Mouse (Mus musculus) MEL (cell line): ENCODE measurements around the gene Acvrl1. TPM values are rescaled to one million over a fixed set of nuclear protein-coding genes. Genes with fewer than 3 reads are reported as not detected.

Experiments
- DNase-seq: peaks from one replicate; pipeline ENCODE4 v3.0.0; 2011; ENCODE audit warnings: low read depth, low spot score
- H3K27ac ChIP-seq: 2 replicates; pipeline ENCODE4 v1.5.1; 2012; ENCODE audit warnings: low read depth, mild to moderate bottlenecking, control low read depth, low read length, moderate library complexity; ENCODE audit not compliant: control insufficient read depth
- H3K27me3 ChIP-seq, 2 experiments: fragments of 150-350 bp in 1 of 2; sonication (generic) in 1 of 2; 2 replicates each; pipeline ENCODE4 v1.6.1; 2012; ENCODE audit warnings: low read length in 2 of 2, mild to moderate bottlenecking in 2 of 2, improper control_type of control experiment in 1 of 2, moderate library complexity in 1 of 2; ENCODE audit not compliant: insufficient read depth in 2 of 2, control insufficient read depth in 1 of 2
- H3K36me3 ChIP-seq, 2 experiments: 2 replicates each; pipeline ENCODE4 v1.6.1; 2012 to 2014; ENCODE audit warnings: low read length in 2 of 2, improper control_type of control experiment in 1 of 2, inconsistent platforms in 1 of 2, mild to moderate bottlenecking in 1 of 2; ENCODE audit not compliant: insufficient read depth in 2 of 2, control insufficient read depth in 1 of 2
- H3K4me1 ChIP-seq, 2 experiments: fragments of 150-350 bp in 1 of 2; sonication (generic) in 1 of 2; 2 replicates each; pipeline ENCODE4 v1.6.1; 2012; ENCODE audit warnings: low read length in 2 of 2, improper control_type of control experiment in 1 of 2, mild to moderate bottlenecking in 1 of 2; ENCODE audit not compliant: insufficient read depth in 2 of 2, control insufficient read depth in 1 of 2
- H3K4me3 ChIP-seq, 2 experiments: fragments of 150-350 bp in 1 of 2; sonication (generic) in 1 of 2; 2 replicates each; pipeline ENCODE4 v1.5.1; 2012; ENCODE audit warnings: low read depth in 2 of 2, low read length in 2 of 2, mild to moderate bottlenecking in 2 of 2, moderate library complexity in 2 of 2, control low read depth in 1 of 2, improper control_type of control experiment in 1 of 2; ENCODE audit not compliant: control insufficient read depth in 1 of 2, insufficient read depth in 1 of 2
- H3K79me2 ChIP-seq: 2 replicates; pipeline ENCODE4 v1.6.1; 2012; ENCODE audit warnings: mild to moderate bottlenecking, low read length, moderate library complexity; ENCODE audit not compliant: control insufficient read depth, poor library complexity, insufficient read depth
- H3K9ac ChIP-seq: 2 replicates; pipeline ENCODE4 v1.6.1; 2012; ENCODE audit warnings: low read depth, mild to moderate bottlenecking, control low read depth, low read length, moderate library complexity; ENCODE audit not compliant: control insufficient read depth, poor library complexity, severe bottlenecking
- H3K9me3 ChIP-seq: fragments of 150-350 bp; sonication (generic); replicated peaks from 2 replicates; pipeline ENCODE4 v1.6.1; 2012; ENCODE audit warnings: mild to moderate bottlenecking, low read length, improper control_type of control experiment, moderate library complexity; ENCODE audit not compliant: insufficient read depth
- BHLHE40 ChIP-seq: IDR thresholded peaks from 2 replicates; pipeline ENCODE4 v1.6.1; 2012; ENCODE audit warnings: low read depth, mild to moderate bottlenecking, inconsistent platforms, low read length, improper control_type of control experiment, borderline replicate concordance
- CTCF ChIP-seq, 3 experiments: IDR thresholded peaks in 2 of 3; conservative IDR thresholded peaks in 1 of 3; 2 replicates each; pipeline ENCODE4 v1.5.1; 2011 to 2012; ENCODE audit warnings: low read length in 3 of 3, low read depth in 2 of 3, mild to moderate bottlenecking in 2 of 3, improper control_type of control experiment in 1 of 3, inconsistent platforms in 1 of 3, mixed read lengths in 1 of 3, moderate library complexity in 1 of 3; ENCODE audit not compliant: control insufficient read depth in 1 of 3, insufficient read depth in 1 of 3, poor library complexity in 1 of 3, severe bottlenecking in 1 of 3
- E2F4 ChIP-seq: IDR thresholded peaks from 2 replicates; pipeline ENCODE4 v1.6.1; 2011; ENCODE audit warnings: low read depth, low read length, improper control_type of control experiment, borderline replicate concordance
- ETS1 ChIP-seq: IDR thresholded peaks from 2 replicates; pipeline ENCODE4 v1.6.1; 2012; ENCODE audit warnings: low read depth, mild to moderate bottlenecking, inconsistent platforms, low read length, improper control_type of control experiment, moderate library complexity
- HCFC1 ChIP-seq: IDR thresholded peaks from 2 replicates; pipeline ENCODE4 v1.6.1; 2012; ENCODE audit warnings: low read depth, mild to moderate bottlenecking, inconsistent platforms, low read length, improper control_type of control experiment, moderate library complexity
- JUND ChIP-seq: IDR thresholded peaks from 2 replicates; pipeline ENCODE4 v1.6.1; 2011; ENCODE audit warnings: low read depth, mild to moderate bottlenecking, improper control_type of control experiment, low read length
- MAFK ChIP-seq: IDR thresholded peaks from 2 replicates; pipeline ENCODE4 v1.6.1; 2011; ENCODE audit warnings: low read depth, mild to moderate bottlenecking, low read length, improper control_type of control experiment, borderline replicate concordance
- MAX ChIP-seq: IDR thresholded peaks from 2 replicates; pipeline ENCODE4 v1.6.1; 2011; ENCODE audit warnings: low read length, improper control_type of control experiment
- MEF2A ChIP-seq: IDR thresholded peaks from 2 replicates; pipeline ENCODE4 v1.6.1; 2014; ENCODE audit warnings: low read depth, mild to moderate bottlenecking, inconsistent platforms, low read length, improper control_type of control experiment; ENCODE audit not compliant: poor library complexity, insufficient replicate concordance, severe bottlenecking; ENCODE audit errors: extremely low read depth
- MXI1 ChIP-seq: IDR thresholded peaks from 2 replicates; pipeline ENCODE4 v1.6.1; 2011; ENCODE audit warnings: mild to moderate bottlenecking, low read depth, low read length, improper control_type of control experiment
- MYB ChIP-seq: IDR thresholded peaks from 2 replicates; pipeline ENCODE4 v1.6.1; 2011; ENCODE audit warnings: mild to moderate bottlenecking, low read depth, low read length, improper control_type of control experiment
- POLR2A ChIP-seq, 2 experiments: IDR thresholded peaks; 2 replicates each; pipeline ENCODE4 v1.6.1; 2011 to 2012; ENCODE audit warnings: low read length in 2 of 2, mild to moderate bottlenecking in 2 of 2, control low read depth in 1 of 2, improper control_type of control experiment in 1 of 2, low read depth in 1 of 2, moderate library complexity in 1 of 2; ENCODE audit not compliant: control insufficient read depth in 1 of 2, insufficient read depth in 1 of 2, poor library complexity in 1 of 2
- POLR2AphosphoS2 ChIP-seq: IDR thresholded peaks from 2 replicates; pipeline ENCODE4 v1.6.1; 2011; ENCODE audit warnings: low read length, improper control_type of control experiment
- POLR2AphosphoS5 ChIP-seq: IDR thresholded peaks from 2 replicates; pipeline ENCODE4 v1.6.1; 2012; ENCODE audit warnings: low read depth, borderline replicate concordance, mild to moderate bottlenecking, inconsistent platforms, low read length, moderate library complexity, mixed read lengths
- RAD21 ChIP-seq: IDR thresholded peaks from 2 replicates; pipeline ENCODE4 v1.6.1; 2011; ENCODE audit warnings: mild to moderate bottlenecking, low read depth, low read length, improper control_type of control experiment
- SMC3 ChIP-seq: IDR thresholded peaks from 2 replicates; pipeline ENCODE4 v1.6.1; 2011; ENCODE audit warnings: low read depth, low read length, improper control_type of control experiment
- TBP ChIP-seq: IDR thresholded peaks from 2 replicates; pipeline ENCODE4 v1.8.0; 2011; ENCODE audit warnings: low read depth, low read length, improper control_type of control experiment
- TCF12 ChIP-seq: IDR thresholded peaks from 2 replicates; pipeline ENCODE4 v1.6.1; 2014; ENCODE audit warnings: low read depth, mild to moderate bottlenecking, inconsistent platforms, low read length, improper control_type of control experiment, moderate library complexity
- USF1 ChIP-seq: IDR thresholded peaks from 2 replicates; pipeline ENCODE4 v1.6.1; 2014; ENCODE audit warnings: low read depth, mild to moderate bottlenecking, inconsistent platforms, low read length, improper control_type of control experiment, moderate library complexity
- ZC3H11A ChIP-seq: IDR thresholded peaks from 2 replicates; pipeline ENCODE4 v1.6.1; 2012; ENCODE audit warnings: low read depth, mild to moderate bottlenecking, inconsistent platforms, low read length, improper control_type of control experiment
- polyA plus RNA-seq, 2 experiments: library from polyadenylated mRNA; stranded (reverse) in 1 of 2; unstranded in 1 of 2; fragments of >175 nt in 1 of 2; fragments of >200 nt in 1 of 2; gene quantifications; 2 replicates each; pipeline versions ENCODE4 v1.2.1 to v1.2.4; 2012; ENCODE audit warnings: low replicate concordance in 2 of 2, low read depth in 1 of 2; ENCODE audit not compliant: insufficient read length in 2 of 2, insufficient read depth in 1 of 2, missing spikeins in 1 of 2
- total RNA-seq: library from RNA; depleted of rRNA; stranded (reverse); fragments of 300-350 nt; gene quantifications from 2 replicates; pipeline ENCODE4 v1.2.3, GENCODE M21; 2012; rRNA removed

The Acvrl1 gene
- total RNA-seq (0.08 TPM in 1 of 2 replicates, not detected in the other), polyA plus RNA-seq (under 1 TPM in 1 of 2 experiments, not detected in 1; 0.18 TPM)

- H3K4me1 ChIP-seq: no peaks in the 10 kb centered on the region
- no peaks in the 10 kb centered on the region for H3K36me3 ChIP-seq
- H3K4me3 ChIP-seq: no peak within 1 kb of the TSS
- no peak within 1 kb of the TSS for H3K9ac ChIP-seq
- no peaks in the 10 kb centered on the region for H3K9me3 ChIP-seq
- DNase-seq: no peak
- no peak for TF ChIP-seq MAX
- H3K27ac ChIP-seq: no peak within 1 kb of the TSS
- H3K79me2 ChIP-seq: no peaks in the 10 kb centered on the region
- peaks cover 9 to 14% of the 10 kb centered on the region in 2 experiments for H3K27me3 ChIP-seq
Measured at GRCm38 (mm10) chr15:101128181-101129089, at the start of gene Acvrl1. Gene Acvrl1, plus strand, starts transcription at chr15:101128522.

GRCm38 (mm10) chr15:101078731-101079156, 49.6 kb upstream of the Acvrl1 start:
- H3K4me3 ChIP-seq: no peak overlapping the region

GRCm38 (mm10) chr15:101080031-101080520, 48.2 kb upstream of the Acvrl1 start:
- Histone ChIP-seq H3K4me1 (no peaks in the 10 kb centered on the region), H3K27ac (no peak overlapping the region), H3K9ac (no peak overlapping the region), H3K4me3 (no peak overlapping the region), H3K79me2 (no peaks in the 10 kb centered on the region), H3K36me3 (no peaks in the 10 kb centered on the region), H3K9me3 (no peaks in the 10 kb centered on the region), H3K27me3 (peaks cover 1 to 2% of the 10 kb centered on the region in 2 experiments; a peak in 2 of 4 replicates)
- TF ChIP-seq HCFC1 (no peak), CTCF (IDR thresholded peaks at IDR 0.05 in 2 of 3, conservative IDR thresholded peaks at IDR 0.05 in 1 of 3; ENCODE audit: control insufficient read depth in 1 of 3, insufficient read depth in 1 of 3, low read depth in 2 of 3, low read length in 3 of 3, poor library complexity in 1 of 3, severe bottlenecking in 1 of 3) (no peak), MAFK (no peak), BHLHE40 (no peak), ZC3H11A (no peak), POLR2AphosphoS2 (no peak), POLR2A (IDR thresholded peaks at IDR 0.05; ENCODE audit: control insufficient read depth in 1 of 2, insufficient read depth in 1 of 2, low read depth in 1 of 2, low read length in 2 of 2, poor library complexity in 1 of 2) (no peak), TBP (no peak), JUND (no peak)
- DNase-seq: no peak

More at GRCm38 (mm10) chr15:101078731-101079156, 49.6 kb upstream of the Acvrl1 start:
- Histone ChIP-seq H3K9me3 (no peaks in the 10 kb centered on the region), H3K79me2 (no peaks in the 10 kb centered on the region), H3K4me1 (no peaks in the 10 kb centered on the region), H3K27me3 (peaks cover 2 to 5% of the 10 kb centered on the region in 2 experiments; a peak in 3 of 4 replicates), H3K36me3 (no peaks in the 10 kb centered on the region), H3K9ac (no peak overlapping the region), H3K27ac (no peak overlapping the region)
- TF ChIP-seq MXI1 (no peak), MAX (no peak), MEF2A (no peak), USF1 (no peak), E2F4 (no peak), ETS1 (no peak), TCF12 (no peak), RAD21 (no peak), SMC3 (no peak), ZC3H11A (no peak), CTCF (IDR thresholded peaks at IDR 0.05 in 2 of 3, conservative IDR thresholded peaks at IDR 0.05 in 1 of 3; ENCODE audit: control insufficient read depth in 1 of 3, insufficient read depth in 1 of 3, low read depth in 2 of 3, low read length in 3 of 3, poor library complexity in 1 of 3, severe bottlenecking in 1 of 3) (no peak), POLR2AphosphoS5 (no peak), JUND (no peak), BHLHE40 (no peak), MYB (no peak)
- no peak for DNase-seq
